Mouse (Mus musculus) G1E (cell line): ENCODE measurements at regions not wholly inside any gene's neighbourhood (a gene's known extent, or its start where the extent isn't known, plus 50 kb on each side); places are given as distances from the start of the nearest gene placed in this dataset.

Source experiments
- CTCF ChIP-seq: IDR thresholded peaks from 2 replicates; pipeline ENCODE4 v1.5.1; 2012; ENCODE audit warnings: low read depth, low read length, inconsistent platforms, mixed read lengths
- TAL1 ChIP-seq: conservative IDR thresholded peaks from 2 replicates; pipeline ENCODE4 v1.6.1; 2012; ENCODE audit warnings: low read depth, low read length, inconsistent platforms, mixed read lengths

GRCm38 (mm10) chr10:45859137-45859536, 281.5 kb downstream of the Hace1 start:
- TF ChIP-seq CTCF (no peak), TAL1 (no peak)
